8 mouse cellular contexts compared by ENCODE assay signal in genomic region chr14:77904171-77904762, GRCm38 (mm10). TPM values are rescaled to one million over a fixed set of nuclear protein-coding genes. Genes with fewer than 3 reads are reported as not detected.
DNase-seq lines count a peak whose midpoint lies in the region; ATAC-seq and TF ChIP-seq lines count a peak whose summit lies in the region.

TSS of gene Epsti1 (plus strand) at chr14:77904239.

- H3K9me3 ChIP-seq in kidney, embryonic 14.5 days (ENCODE audit: control insufficient read depth, low read length) = no peaks in the 10 kb centered on the region
- no peaks in the 10 kb centered on the region for H3K9me3 ChIP-seq in heart, postnatal 0 days (replicated peaks; ENCODE audit: control insufficient read depth, low read length)

- no peaks in the 10 kb centered on the region for H3K36me3 ChIP-seq in kidney, embryonic 14.5 days (ENCODE audit: control insufficient read depth, insufficient read depth, low read length)
- H3K36me3 ChIP-seq in heart, postnatal 0 days (replicated peaks; ENCODE audit: control insufficient read depth, insufficient read depth, low read length) = no peaks in the 10 kb centered on the region

- peak; percentile 13 for DNase-seq in kidney, adult 18-20 months
- DNase-seq in heart, postnatal 0 days (ENCODE audit: low spot score) = no peak
- DNase-seq in lung, adult 2 months = peak; percentile 20
- peak; percentile 25 to 63 for DNase-seq in spleen, postnatal 4 days (ENCODE audit: low spot score in 2 of 2)
- no peak for DNase-seq in layer of hippocampus, adult 9-11 months
- no peak for DNase-seq in left cerebral cortex, postnatal 4 days
- no peak for DNase-seq in gastrocnemius, adult 8-10 months (ENCODE audit: low spot score in 2 of 2)

- no peak within 1 kb of the TSS; the same call in 1 of the 2 replicates for H3K4me3 ChIP-seq in kidney, embryonic 14.5 days (ENCODE audit: low read length)
- H3K4me3 ChIP-seq in heart, postnatal 0 days (ENCODE audit: low read depth, low read length) = peak within 1 kb of the TSS; percentile 31; the same call in 1 of the 2 replicates
- H3K4me3 ChIP-seq in lung, adult 2 months (replicated peaks; ENCODE audit: extremely low read depth, low read depth, low read length) = peak within 1 kb of the TSS; percentile 76

- intact Hi-C loops in left cerebral cortex, postnatal 4 days (cut with DNase I) = no loop called here

- ATAC-seq in kidney, embryonic 14.5 days (ENCODE audit: low FRiP score, low TSS enrichment) = no peak
- no peak for ATAC-seq in heart, postnatal 0 days (ENCODE audit: insufficient read depth, low read depth)

- no peak within 1 kb of the TSS for H3K27ac ChIP-seq in kidney, embryonic 14.5 days (ENCODE audit: low read depth, low read length)
- no peak within 1 kb of the TSS; the same call in 1 of the 2 replicates for H3K27ac ChIP-seq in heart, postnatal 0 days (ENCODE audit: low read depth)

- TF ChIP-seq EP300 in heart, postnatal 0 days (IDR thresholded peaks at IDR 0.05; ENCODE audit: low read depth) = no peak

- H3K4me2 ChIP-seq in kidney, embryonic 14.5 days (replicated peaks; ENCODE audit: low read depth, low read length) = no peak within 1 kb of the TSS; the same call in 1 of the 2 replicates
- H3K4me2 ChIP-seq in heart, postnatal 0 days (ENCODE audit: low read depth, low read length) = peak within 1 kb of the TSS; percentile 50

- WGBS in kidney, embryonic 14.5 days = 56% methylated on average over 15 of the region's 15 CpGs
- 57% methylated on average over 15 of the region's 15 CpGs for WGBS in heart, postnatal 0 days
- WGBS in lung, adult 2 months = 48% methylated on average over 15 of the region's 15 CpGs

- TF ChIP-seq CTCF in heart, postnatal 0 days (IDR thresholded peaks at IDR 0.05; ENCODE audit: low read depth) = no peak
- TF ChIP-seq CTCF in lung, adult 2 months (IDR thresholded peaks at IDR 0.05; ENCODE audit: insufficient read depth, low read length) = no peak

- no peak for TF ChIP-seq POLR2A in lung, adult 2 months (IDR thresholded peaks at IDR 0.05; ENCODE audit: borderline replicate concordance, extremely low read depth, low read depth, low read length)

- no peak within 1 kb of the TSS for H3K9ac ChIP-seq in kidney, embryonic 14.5 days (ENCODE audit: low read depth, low read length)
- no peak within 1 kb of the TSS; the same call in 1 of the 2 replicates for H3K9ac ChIP-seq in heart, postnatal 0 days (replicated peaks; ENCODE audit: low read depth, low read length)

- no peaks in the 10 kb centered on the region for H3K4me1 ChIP-seq in kidney, embryonic 14.5 days (ENCODE audit: control insufficient read depth, insufficient read depth, low read length)
- no peaks in the 10 kb centered on the region for H3K4me1 ChIP-seq in heart, postnatal 0 days (ENCODE audit: control insufficient read depth, insufficient read depth)
- no peaks in the 10 kb centered on the region; the same call in 1 of the 2 replicates for H3K4me1 ChIP-seq in lung, adult 2 months (ENCODE audit: control insufficient read depth, insufficient read depth, low read length)

- H3K27me3 ChIP-seq in kidney, embryonic 14.5 days (ENCODE audit: control insufficient read depth, insufficient read depth, low read length) = no peaks in the 10 kb centered on the region
- H3K27me3 ChIP-seq in heart, postnatal 0 days (ENCODE audit: control insufficient read depth, insufficient read depth, low read length) = no peaks in the 10 kb centered on the region

RNA-seq across cellular contexts. Expression of gene Epsti1, which starts in this region (rescaled TPM):
- polyA plus RNA-seq in kidney, embryonic 14.5 days (2014; fragmentation: Nextera tagmentation; extraction: Ambion mirVana) = 0.53 and 0.73 TPM in 2 replicates
- total RNA-seq in heart, postnatal 0 days (2014; rRNA removed; ENCODE audit: low replicate concordance) = 0.19 and 9.2 TPM in 2 replicates
- 0.46 and 0.70 TPM in 2 replicates for polyA plus RNA-seq in heart, postnatal 0 days (2015; fragmentation: Nextera tagmentation; extraction: Ambion mirVana)
- 4.0 and 4.2 TPM in 2 replicates for polyA plus RNA-seq in lung, adult 2 months (2012; rRNA removed)
- under 1 TPM in 1 of 2 experiments, not detected in 1; 0.24 TPM for total RNA-seq in left cerebral cortex, postnatal 4 days (2021)
- under 1 TPM in 2 of 4 experiments, not detected in 2; 0.17 to 0.24 TPM for total RNA-seq in gastrocnemius, adult 8-10 months (2022)

Comparison
In these comparisons a context has a peak if more than half of its experiments do, and no peak if none do; other contexts are left out.
1. DNase-seq: peak in kidney, adult 18-20 months (single experiment), lung, adult 2 months (single experiment) and spleen, postnatal 4 days (2 of 2); none in heart, postnatal 0 days (single experiment), layer of hippocampus, adult 9-11 months (single experiment), left cerebral cortex, postnatal 4 days (single experiment) and gastrocnemius, adult 8-10 months (0 of 2).